Mouse (Mus musculus) embryonic fibroblast, embryonic 13.5 days (primary cell): ENCODE results near the gene Cse1l. TPM values are rescaled to one million over a fixed set of nuclear protein-coding genes. Genes with fewer than 3 reads are reported as not detected.

Source experiments
- H3K27ac ChIP-seq: 2 replicates; pipeline ENCODE4 v1.5.1; 2012; ENCODE audit warnings: low read length, control low read depth, inconsistent platforms; ENCODE audit not compliant: insufficient read depth
- H3K4me1 ChIP-seq: 2 replicates; pipeline ENCODE4 v1.6.1; 2011; ENCODE audit warnings: low read length; ENCODE audit not compliant: control insufficient read depth, insufficient read depth
- H3K4me3 ChIP-seq: 2 replicates; pipeline ENCODE4 v1.5.1; 2011; ENCODE audit warnings: mild to moderate bottlenecking, control low read depth, low read length; ENCODE audit not compliant: insufficient read depth
- CTCF ChIP-seq: IDR thresholded peaks from 2 replicates; pipeline ENCODE4 v1.5.1; 2011; ENCODE audit warnings: mild to moderate bottlenecking, control low read depth, low read length, moderate library complexity, borderline replicate concordance; ENCODE audit not compliant: insufficient read depth
- POLR2A ChIP-seq: IDR thresholded peaks from 2 replicates; pipeline ENCODE4 v1.6.1; 2011; ENCODE audit warnings: low read depth, mild to moderate bottlenecking, control low read depth, low read length, moderate library complexity
- polyA plus RNA-seq: library from polyadenylated mRNA; stranded (reverse); fragments of >200 nt; gene quantifications from 2 replicates; pipeline ENCODE4 v1.2.4, GENCODE M21; 2011; ENCODE audit warnings: low read depth; ENCODE audit not compliant: missing spikeins, insufficient read length

Gene Cse1l
- polyA plus RNA-seq, 1 experiment, result 130 TPM

DNA sequence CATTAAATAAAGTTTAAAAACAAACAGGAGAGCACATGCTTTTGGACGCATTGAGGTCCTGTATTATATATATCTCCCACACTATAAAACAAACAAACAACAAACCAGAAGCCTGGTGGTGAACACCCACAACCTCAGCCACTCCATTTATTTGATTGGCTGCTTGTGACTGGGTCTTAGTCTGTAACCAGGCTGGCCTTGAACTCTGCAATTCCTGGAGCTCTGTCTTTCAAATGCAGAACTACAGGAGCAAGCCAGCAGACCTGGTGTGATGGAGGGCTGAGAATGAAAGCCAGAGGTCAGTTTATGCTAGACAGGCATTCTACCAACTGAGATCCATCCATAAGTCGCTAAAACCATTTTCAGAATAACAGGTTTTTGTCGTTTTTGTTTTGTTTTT is 6.1 kb upstream of the Cse1l start:
- H3K4me3 ChIP-seq, result no peak overlapping the region
- no peaks in the 10 kb centered on the region for H3K4me1 ChIP-seq
- TF ChIP-seq CTCF, result no peak
- no peak for TF ChIP-seq POLR2A
- H3K27ac ChIP-seq, result no peak overlapping the region

DNA sequence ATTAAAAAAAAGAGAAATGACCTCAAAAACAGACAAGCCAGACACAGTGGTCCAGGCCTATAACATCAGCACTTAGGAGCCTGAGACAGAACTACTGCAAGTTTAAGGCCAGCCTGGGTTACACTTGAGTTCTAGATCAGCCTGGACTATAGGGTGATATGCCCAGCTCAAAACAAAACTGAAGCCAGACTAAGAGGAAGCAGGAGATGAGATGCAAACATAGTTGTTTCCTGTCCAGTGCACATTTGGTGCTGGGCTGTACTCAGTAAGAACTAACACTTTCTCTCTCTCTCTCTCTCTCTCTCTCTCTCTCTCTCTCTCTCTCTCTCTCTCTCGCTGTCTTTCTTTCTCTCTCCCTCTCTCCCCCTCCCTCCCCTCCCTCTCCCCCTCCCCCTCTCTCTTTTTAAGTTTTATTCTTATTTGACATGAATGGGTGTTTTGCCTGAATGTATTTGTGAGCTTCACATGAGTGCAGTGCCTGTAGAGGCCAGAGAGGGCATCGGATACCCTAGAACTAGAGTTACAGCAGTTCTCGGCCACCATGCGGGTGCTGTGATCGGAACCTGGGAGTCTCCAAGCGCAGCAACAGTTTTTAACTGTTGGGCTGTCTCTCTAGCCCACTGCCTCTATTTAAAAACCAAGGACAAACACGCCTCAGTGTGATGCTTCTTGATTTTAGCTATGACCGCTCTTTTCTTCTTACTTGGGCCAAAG is 4.9 kb upstream of the Cse1l start:
- Histone ChIP-seq H3K27ac (no peak overlapping the region), H3K4me1 (no peaks in the 10 kb centered on the region), H3K4me3 (no peak overlapping the region)
- TF ChIP-seq CTCF (no peak), POLR2A (no peak)

DNA sequence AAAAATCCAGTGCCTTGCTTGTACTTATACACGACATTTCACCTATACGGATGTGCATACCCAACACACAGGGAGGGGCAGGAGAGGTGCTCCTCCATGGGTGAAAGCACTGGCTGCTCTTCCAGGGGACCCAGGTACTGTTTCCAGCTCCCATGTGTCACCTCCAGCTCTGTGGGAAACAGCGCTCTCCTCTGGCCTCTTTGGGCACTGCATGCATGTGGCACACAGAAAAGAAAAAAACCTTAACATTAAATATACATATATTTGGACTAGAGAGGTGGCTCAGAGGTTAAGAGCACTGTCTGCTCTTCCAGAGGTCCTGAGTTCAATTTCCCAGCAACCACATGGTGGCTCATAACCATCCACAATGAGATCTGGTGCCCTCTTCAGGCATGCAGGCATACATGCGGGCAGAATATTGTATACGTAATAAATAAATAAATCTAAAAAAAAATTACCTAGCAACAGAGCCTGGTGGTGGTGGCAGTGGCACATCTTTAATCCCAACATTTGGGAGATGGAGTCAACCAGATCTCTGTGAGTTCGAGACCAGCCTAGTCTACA is 2.0 kb upstream of the Cse1l start:
- Histone ChIP-seq H3K4me3 (no peak overlapping the region), H3K4me1 (peaks cover 2% of the 10 kb centered on the region; the same call in 1 of the 2 replicates), H3K27ac (no peak overlapping the region)
- no peak for TF ChIP-seq CTCF

DNA sequence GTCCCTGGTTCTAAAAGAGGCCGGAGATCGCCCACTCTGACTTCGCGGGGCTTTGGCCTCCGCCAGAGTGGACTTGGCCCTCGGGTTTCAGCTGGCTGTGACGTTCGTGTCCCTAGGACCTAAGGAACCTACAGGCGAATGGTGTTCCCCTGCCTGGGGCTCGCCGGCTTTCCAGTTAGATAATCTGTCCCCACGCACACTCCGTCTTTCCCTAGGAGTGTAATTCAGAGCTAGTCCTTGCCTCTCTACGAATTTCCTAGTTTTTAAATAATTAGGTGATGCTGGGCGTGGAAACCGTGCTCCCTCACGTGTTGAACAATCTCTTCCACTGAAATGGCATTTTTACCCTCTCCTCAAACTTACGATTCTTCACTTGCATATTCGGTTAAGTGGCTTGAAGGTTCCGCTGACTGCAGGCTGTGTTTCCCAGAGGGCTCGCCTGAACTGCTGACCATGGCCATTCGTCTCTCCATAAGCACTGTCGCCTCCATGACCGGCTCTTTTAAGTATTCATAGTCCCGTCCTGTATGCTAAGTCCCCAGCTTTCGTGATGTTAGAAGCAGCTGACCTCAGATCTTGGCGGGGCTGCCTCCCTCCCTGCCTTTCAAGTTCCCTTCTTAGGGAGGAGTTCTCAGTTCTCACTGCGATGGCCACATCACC is 813 bp downstream of the Cse1l start:
- Histone ChIP-seq H3K4me3 (peak overlapping the region; percentile 95), H3K27ac (peak overlapping the region; percentile 37), H3K4me1 (peaks cover 4% of the 10 kb centered on the region; the same call in 1 of the 2 replicates)
- no peak for TF ChIP-seq POLR2A
- no peak for TF ChIP-seq CTCF

DNA sequence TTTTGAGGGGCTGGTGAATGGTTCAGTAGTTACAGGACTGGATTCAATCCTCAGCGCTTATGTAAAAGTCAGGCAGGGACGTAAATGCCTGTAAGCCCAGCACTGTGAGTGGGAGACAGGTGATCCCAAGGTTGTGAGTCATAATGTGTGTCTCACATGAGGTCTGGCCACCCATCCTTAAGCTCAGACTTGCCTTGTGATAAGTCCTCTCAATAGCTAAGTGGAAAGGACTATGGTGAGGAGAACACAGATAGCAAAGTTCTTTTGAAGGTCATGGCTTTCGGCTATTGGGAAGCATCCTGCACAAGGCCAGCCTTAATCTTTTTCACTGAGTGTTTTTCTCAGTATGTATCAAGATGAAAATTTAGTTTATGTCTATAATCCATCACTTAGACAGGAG is 3.9 kb downstream of the Cse1l start:
- peaks cover 4% of the 10 kb centered on the region; the same call in 1 of the 2 replicates for H3K4me1 ChIP-seq
- H3K4me3 ChIP-seq, result no peak overlapping the region
- H3K27ac ChIP-seq, result no peak overlapping the region
- TF ChIP-seq POLR2A (no peak), CTCF (no peak)

DNA sequence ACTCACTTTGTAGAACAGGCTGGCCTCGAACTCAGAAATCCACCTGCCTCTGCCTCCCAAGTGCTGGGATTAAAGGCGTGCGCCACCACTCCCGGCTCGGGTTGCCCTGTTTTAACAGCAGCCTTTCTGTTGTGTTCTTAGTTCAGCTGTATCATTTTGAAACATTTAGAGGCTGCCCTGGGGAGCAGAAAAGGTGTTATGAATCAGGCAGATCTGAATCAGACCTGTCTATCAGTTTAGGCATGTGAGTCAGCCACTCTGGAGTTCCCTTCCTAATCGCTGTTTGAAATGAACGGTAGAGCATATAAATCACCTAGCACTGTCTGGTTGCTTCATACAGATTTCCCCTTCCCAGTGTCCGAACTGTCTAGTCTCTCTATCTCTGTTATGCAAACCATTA is 4.7 kb downstream of the Cse1l start:
- TF ChIP-seq CTCF, result no peak
- no peak for TF ChIP-seq POLR2A
- Histone ChIP-seq H3K27ac (no peak overlapping the region), H3K4me1 (peaks cover 4% of the 10 kb centered on the region; the same call in 1 of the 2 replicates), H3K4me3 (no peak overlapping the region)

DNA sequence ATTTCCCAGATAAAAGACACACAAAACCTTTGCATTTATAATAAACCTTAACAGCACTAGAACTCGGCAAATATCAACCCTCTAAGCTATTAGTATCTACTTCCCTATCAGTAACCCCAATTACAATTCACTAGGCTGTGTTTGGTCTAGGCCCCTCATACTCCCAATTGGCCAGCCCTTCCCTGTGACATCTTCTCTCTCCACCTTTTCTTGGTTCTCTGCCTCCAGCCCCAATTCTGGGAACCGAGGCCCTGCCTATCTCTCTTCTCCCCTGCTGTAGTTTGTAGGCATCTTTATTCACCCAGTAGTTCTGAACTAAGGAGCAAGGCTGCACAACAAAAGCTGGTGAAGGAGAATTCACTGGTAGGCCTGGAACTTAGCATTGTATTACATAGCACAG is 18.1 kb downstream of the Cse1l start:
- H3K4me1 ChIP-seq, result peaks cover 3% of the 10 kb centered on the region
- no peak overlapping the region for H3K27ac ChIP-seq
- no peak overlapping the region for H3K4me3 ChIP-seq
- no peak for TF ChIP-seq CTCF
- TF ChIP-seq POLR2A, result no peak

DNA sequence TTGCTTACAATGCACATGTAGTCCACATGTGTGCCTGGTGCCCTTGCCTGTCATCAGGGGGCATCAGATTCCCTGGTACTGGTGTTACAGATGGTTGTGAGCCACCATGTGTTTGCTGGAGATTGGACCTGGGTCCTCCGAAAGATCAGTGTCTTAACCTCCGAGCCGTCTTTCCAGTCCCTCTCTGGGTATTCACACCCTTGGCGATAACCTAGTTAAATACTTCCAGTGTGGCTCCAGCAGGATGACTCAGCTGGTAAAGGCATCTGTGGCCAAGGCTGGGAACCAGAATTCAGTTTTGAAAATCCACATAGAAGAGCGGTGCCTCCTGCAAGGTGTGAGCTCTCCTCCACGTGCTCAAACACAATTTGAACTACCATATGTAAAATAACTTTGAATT is 28.1 kb downstream of the Cse1l start:
- no peak overlapping the region for H3K27ac ChIP-seq
- no peak overlapping the region for H3K4me3 ChIP-seq
- H3K4me1 ChIP-seq, result no peaks in the 10 kb centered on the region
- TF ChIP-seq POLR2A, result no peak
- no peak for TF ChIP-seq CTCF

DNA sequence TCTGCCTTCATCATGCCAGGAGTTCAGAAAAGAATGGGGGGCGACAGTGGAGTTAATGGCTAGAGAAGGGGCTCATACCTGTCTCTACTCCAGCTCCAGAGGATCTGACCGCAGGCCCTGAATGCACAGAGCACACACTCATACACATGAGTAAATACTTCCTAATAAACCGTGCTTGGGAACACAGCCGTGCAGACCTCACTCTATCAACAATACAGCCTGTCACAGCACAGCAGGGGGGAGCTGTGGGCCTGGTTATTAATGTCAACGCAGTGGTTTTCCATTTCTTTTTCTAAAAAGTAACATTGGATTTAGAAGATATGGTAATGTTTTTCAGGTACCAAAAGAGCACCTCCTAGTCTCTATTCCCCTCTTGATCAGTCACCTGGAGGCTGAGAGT is 28.6 kb downstream of the Cse1l start:
- Histone ChIP-seq H3K4me1 (no peaks in the 10 kb centered on the region), H3K27ac (no peak overlapping the region), H3K4me3 (no peak overlapping the region)
- no peak for TF ChIP-seq POLR2A

DNA sequence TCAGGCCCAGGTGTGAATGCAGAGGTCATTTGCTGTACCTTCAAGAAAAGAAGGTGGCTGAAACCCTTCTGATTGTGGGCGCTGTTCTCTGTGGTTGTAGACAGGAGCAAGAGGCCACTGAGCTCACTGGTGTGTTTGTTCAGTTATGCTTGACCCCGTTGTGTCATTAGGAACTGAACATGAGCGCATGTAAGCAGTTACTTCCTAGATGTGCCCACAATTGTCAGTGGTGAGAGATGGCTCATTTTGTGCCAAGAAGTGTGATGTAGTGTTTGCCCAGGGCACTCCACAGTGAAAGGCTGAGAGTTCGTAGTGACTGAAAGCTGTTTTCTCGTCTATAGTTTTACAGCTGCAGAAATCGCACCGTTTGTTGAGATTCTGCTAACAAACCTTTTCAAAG is 29.7 kb downstream of the Cse1l start:
- Histone ChIP-seq H3K4me3 (no peak overlapping the region), H3K27ac (no peak overlapping the region), H3K4me1 (no peaks in the 10 kb centered on the region)
- no peak for TF ChIP-seq CTCF
- no peak for TF ChIP-seq POLR2A

DNA sequence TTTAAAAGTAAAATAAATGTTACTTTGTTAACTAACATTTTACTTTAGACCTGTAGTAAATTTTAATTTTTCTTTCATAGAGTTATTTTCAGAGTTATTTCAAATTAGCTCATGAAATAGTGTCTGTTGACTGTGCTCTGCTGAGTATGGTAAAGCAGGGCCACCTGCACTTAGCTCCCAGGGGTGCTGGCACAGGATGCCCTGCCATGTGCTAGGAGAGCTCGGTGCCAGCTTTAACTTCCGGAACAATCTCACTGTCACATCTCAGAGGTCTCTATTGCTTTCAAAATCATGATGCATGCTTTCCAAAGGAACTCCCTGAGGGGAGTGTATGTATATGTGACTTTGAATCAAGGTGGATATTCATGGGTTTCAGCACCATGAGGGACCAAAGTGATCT is 30.3 kb downstream of the Cse1l start:
- no peaks in the 10 kb centered on the region for H3K4me1 ChIP-seq
- TF ChIP-seq CTCF (no peak), POLR2A (no peak)
- H3K27ac ChIP-seq, result no peak overlapping the region
- H3K4me3 ChIP-seq, result no peak overlapping the region
